Mouse (Mus musculus): ENCODE measurements around the gene Dhx58. TPM values are rescaled to one million over a fixed set of nuclear protein-coding genes. Genes with fewer than 3 reads are reported as not detected.

Dhx58 gene
- 10.6 TPM for total RNA-seq (2023)

DNA sequence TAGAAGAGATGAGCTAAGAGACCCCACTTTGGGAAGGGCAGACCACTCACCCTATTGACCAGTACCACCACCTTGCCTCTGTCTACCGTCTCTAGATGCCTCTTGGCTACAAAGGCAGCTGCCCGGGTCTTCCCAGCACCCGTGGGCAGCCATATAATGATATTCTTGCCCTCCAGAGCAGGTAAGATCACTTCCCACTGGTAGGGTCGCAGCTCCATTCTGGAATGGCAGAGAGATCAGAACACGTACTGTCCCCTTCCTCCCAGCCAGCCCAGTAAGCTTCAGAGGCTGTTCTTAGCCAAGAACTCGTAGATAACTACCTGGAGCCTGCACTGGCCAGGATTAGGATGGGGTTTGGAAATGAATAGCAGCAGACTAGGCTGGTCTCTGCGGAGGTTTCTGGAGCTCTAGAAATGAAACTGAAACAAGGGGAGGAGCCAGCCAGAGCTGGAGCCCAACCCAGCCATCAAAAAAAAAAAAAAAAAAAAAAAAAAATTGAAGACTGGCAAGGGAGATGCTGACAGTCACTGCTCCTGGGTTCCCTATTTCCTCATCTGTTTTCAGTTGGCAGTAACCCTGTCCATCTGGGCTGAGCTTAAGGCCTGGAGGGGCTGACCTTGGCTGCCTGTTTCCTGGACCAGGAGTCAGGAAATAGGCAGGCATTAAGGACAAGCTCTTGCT is at the start of gene Dhx58:
Dhx58 (minus strand) TSS at position 421 of the 681 bp plus-strand sequence.

DNA sequence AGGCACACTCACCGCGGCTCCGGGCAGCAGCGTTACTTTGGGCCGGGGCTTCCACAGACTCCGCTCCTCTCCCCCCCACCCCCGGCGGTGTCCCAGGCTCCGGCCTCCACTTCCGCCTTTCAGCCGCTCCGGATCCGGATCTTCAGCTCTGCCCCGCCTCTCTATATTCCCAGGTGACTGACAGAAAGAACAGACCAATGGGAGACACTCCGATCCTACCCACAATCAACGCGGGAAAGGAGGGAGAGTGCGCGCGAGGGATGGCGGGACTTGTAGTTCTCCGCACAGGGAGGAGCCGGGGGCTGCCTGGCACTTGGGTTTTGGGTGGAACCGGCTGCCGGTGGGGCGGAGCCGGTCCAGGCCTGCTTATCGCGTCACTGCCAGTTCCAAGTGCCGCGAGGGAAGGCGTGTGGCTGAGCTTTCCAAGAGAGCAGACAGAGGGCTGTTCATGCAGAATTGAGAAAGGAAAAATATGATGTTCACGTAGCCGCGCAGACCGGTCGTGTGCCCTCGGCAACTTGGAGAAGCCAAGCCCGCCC is 34.1 kb upstream of the Dhx58 start, which contains the start of gene Rab5c:
Rab5c (minus strand) TSS at position 150 of the 539 bp plus-strand sequence.

DNA sequence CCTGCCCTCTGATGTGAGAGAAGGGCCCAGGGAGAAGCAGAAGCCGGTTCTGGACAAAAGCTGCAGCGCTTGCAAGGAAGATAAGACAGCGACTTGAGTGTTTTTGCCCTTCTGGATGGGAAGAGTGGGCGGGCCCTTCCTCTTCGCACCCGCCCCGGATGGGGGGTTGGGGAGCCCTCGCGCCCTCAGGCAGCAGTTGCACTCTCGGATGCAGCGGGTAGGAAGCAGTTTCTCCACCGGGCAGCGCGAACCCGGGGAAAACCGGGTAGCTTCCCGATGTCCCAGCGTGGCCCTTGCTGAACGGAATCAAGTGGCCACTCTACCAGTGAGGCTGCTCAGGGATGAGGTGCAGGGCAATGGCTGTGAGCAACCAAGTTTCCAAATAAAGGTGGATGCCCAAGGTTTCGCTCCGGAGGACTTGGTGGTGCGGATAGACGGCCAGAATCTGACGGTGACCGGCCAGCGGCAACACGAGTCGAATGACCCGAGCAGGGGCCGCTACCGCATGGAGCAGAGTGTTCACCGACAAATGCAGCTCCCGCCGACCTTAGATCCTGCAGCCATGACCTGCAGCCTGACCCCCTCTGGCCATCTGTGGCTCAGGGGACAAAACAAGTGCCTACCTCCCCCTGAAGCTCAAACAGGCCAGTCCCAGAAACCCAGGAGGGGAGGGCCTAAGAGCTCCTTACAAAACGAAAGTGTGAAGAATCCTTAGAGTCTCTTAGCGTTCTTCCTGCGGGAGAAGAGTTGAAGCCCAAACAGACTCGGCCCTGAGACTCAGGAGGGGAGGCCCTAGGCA is 9.9 kb upstream of the Dhx58 start, which contains the start of gene Hspb9:
Hspb9 (plus strand) TSS at position 116 of the 799 bp plus-strand sequence.

DNA sequence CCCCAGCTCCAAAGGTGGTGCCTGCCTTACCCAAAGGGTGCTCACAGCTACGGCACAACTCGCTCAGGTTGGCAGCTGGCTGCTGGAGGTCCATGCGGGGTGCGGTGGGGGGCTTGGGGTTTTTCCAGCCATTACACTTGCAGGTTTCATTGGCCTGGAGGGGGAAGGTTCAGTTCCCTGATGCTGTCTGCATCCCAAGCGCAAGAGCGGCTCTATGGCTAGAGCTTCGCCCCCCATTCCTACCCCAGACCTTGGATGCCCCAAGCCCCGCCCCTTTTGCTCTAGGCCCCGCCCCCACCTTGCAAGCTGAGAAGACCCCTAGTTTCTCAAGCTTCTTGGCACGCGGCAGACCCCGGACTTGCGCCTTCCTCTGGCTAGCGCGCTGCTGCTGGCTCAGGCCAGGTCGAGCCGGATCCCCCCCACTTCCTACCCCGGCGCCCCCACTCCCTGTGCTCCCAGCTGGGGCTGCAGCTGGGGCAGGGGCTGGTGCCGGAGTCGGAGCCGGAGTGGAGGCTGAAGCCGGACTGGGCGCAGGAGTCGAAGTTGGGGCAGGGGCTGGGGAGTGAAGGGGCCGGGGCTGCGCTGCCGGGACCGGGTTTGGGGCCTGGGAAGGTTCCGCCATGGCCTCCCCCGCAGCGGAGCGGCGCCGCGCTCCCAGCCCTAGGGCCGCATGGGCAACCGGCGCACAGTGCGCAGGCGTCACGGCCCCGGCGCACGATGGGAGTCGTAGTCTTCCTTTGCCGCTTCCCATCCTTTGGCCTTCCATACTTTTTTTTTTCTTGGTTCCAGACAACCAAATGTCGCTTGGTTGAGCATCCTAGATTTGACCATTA is 7.9 kb upstream of the Dhx58 start, which contains the start of gene Kat2a:
Kat2a (minus strand) TSS at position 683 of the 833 bp plus-strand sequence.

DNA sequence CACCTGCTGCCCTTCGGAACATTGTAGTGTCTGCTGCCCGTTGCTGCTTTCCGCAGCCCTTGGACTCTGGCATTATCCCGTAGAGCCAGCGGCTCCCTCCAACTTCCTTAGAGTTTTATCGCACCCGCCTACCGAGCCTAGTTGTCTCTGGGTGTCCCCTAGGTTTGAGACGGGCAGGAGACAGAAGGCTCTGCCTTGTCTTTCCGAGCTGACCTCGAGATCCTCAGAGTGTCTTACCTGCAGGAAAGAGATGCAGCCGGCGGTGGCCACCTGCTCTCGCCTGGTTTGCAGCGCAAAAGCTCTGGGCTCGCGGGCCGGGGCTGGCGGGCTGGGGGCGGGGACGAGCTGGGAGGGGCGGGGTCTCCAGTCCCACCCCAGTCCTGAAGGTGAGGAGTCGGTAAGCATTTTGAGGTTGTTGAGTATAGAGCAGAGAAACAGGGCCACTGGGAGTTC is 11.9 kb downstream of the Dhx58 start, which contains the start of gene Zfp385c:
Zfp385c (minus strand) TSS at position 292 of the 453 bp plus-strand sequence.

Other genes with a start within 250 kb of the Dhx58 start
- 19.3 TPM for gene Klhl11, start 231.5 kb downstream of the Dhx58 start, total RNA-seq (2023)
- gene Acly, start 176.3 kb downstream of the Dhx58 start, total RNA-seq (2023): 136 TPM
- gene Ttc25, start 158.7 kb downstream of the Dhx58 start, total RNA-seq (2023): not detected
- gene Cnp, start 129.4 kb downstream of the Dhx58 start, total RNA-seq (2023): 133 TPM
- gene Nkiras2, start 85.0 kb downstream of the Dhx58 start, total RNA-seq (2023): 14.1 TPM
- gene Dnajc7, start 84.1 kb downstream of the Dhx58 start, total RNA-seq (2023): 388 TPM
- gene Zfp385c, start 11.8 kb downstream of the Dhx58 start, total RNA-seq (2023): not detected
- gene Kat2a, start 8.2 kb upstream of the Dhx58 start, total RNA-seq (2023): 41.9 TPM
- not detected for gene Hspb9, start 9.6 kb upstream of the Dhx58 start, total RNA-seq (2023)
- gene Rab5c, start 33.9 kb upstream of the Dhx58 start, total RNA-seq (2023): 121 TPM
- gene Kcnh4, start 55.7 kb upstream of the Dhx58 start, total RNA-seq (2023): 0.58 TPM
- gene Hcrt, start 58.7 kb upstream of the Dhx58 start, total RNA-seq (2023): not detected
- 7.3 TPM for gene Ghdc, start 66.7 kb upstream of the Dhx58 start, total RNA-seq (2023)
- 133 TPM for gene Stat5b, start 146.5 kb upstream of the Dhx58 start, total RNA-seq (2023)
- gene Stat5a, start 155.1 kb upstream of the Dhx58 start, total RNA-seq (2023): 81.4 TPM
- gene Stat3, start 235.3 kb upstream of the Dhx58 start, total RNA-seq (2023): 216 TPM

All from CD8-positive naive resting alpha-beta T cell, adult 57 days (primary cell).